In the genomic region with DNA sequence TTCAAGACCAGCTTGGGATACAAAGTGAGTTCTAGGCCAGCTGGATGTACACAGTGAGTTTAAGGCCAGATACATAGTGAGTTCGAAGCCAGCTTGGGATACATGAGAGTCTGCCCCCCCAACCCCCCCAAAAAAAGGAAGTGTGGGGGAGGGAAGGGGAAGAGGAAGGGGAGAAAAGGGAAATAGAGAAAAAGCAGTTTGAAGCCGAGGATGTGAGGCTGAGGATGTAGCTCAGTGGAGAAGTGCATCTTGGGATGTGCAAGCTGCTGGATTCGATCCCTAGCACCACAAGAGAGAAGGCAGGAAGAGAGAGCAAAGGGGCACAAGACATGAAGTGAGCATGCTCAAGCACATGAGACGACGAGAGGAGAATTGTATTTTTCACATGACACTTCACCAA, we compare ENCODE assay signal across 28 mouse cellular contexts. TPM values are rescaled to one million over a fixed set of nuclear protein-coding genes. Genes with fewer than 3 reads are reported as not detected.
DNase-seq lines count a peak whose midpoint lies in the region; ATAC-seq lines count a peak whose summit lies in the region.
"Had no signal": no experiment of that assay in that cellular context is flagged by ENCODE, and none has a peak within 500 bp of the region (broad histone marks: within the 10 kb centered on the region; RNA-seq: fewer than 3 reads in every experiment).

No protein-coding gene starts in this region.

- no peaks in the 10 kb centered on the region for H3K36me3 ChIP-seq in liver, embryonic 15.5 days (replicated peaks)
- no peaks in the 10 kb centered on the region for H3K36me3 ChIP-seq in macrophage (ENCODE audit: inconsistent target)
- no peaks in the 10 kb centered on the region for H3K36me3 ChIP-seq in hindbrain, embryonic 14.5 days (replicated peaks; ENCODE audit: control insufficient read depth, insufficient read depth)
- H3K36me3 ChIP-seq: forebrain, embryonic 12.5 days; G1E had no signal

- peak; percentile 91 for DNase-seq in heart, adult 11 months
- DNase-seq in heart, postnatal 10 days = no peak
- no peak for DNase-seq in liver
- no peak for DNase-seq in hindbrain, embryonic 14.5 days (ENCODE audit: low spot score)
- no peak for DNase-seq in ovary, postnatal 36 days (ENCODE audit: low spot score)
- DNase-seq: adrenal gland, adult 2 months; adrenal gland, postnatal 10 days; adrenal gland, postnatal 25 days; B cell, adult 2 months; cerebellum, adult 18-20 months; cerebellum, adult 8-10 months; cerebellum, adult 9-11 months; cerebellum, postnatal 14 days; cerebellum, postnatal 36 days; embryo, embryonic 11 days had no signal

- ATAC-seq in liver, embryonic 15.5 days (ENCODE audit: insufficient read depth) = no peak
- ATAC-seq in hindbrain, embryonic 14.5 days (ENCODE audit: low FRiP score) = no peak
- ATAC-seq: CD4-positive, CD25-positive, alpha-beta regulatory T cell, adult 4 months; forebrain, embryonic 14.5 days; forebrain, embryonic 16.5 days; Patski had no signal

- H3K4me1 ChIP-seq in liver, embryonic 15.5 days (replicated peaks) = peaks cover 11% of the 10 kb centered on the region; the same call in 1 of the 2 replicates
- H3K4me1 ChIP-seq in hindbrain, embryonic 14.5 days (replicated peaks; ENCODE audit: control insufficient read depth, insufficient read depth, low read length) = peaks cover 18% of the 10 kb centered on the region

- H3K79me2 ChIP-seq in macrophage (ENCODE audit: inconsistent target) = peaks cover 59% of the 10 kb centered on the region; the same call in 1 of the 2 replicates

- H3K9me3 ChIP-seq in liver, embryonic 15.5 days (replicated peaks) = no peaks in the 10 kb centered on the region
- no peaks in the 10 kb centered on the region for H3K9me3 ChIP-seq in hindbrain, embryonic 14.5 days (ENCODE audit: control insufficient read depth, low read length)
- H3K9me3 ChIP-seq: embryonic facial prominence, embryonic 13.5 days; embryonic facial prominence, embryonic 15.5 days; forebrain, embryonic 12.5 days; G1E had no signal

- no peaks in the 10 kb centered on the region for H3K27me3 ChIP-seq in liver, embryonic 15.5 days
- H3K27me3 ChIP-seq in hindbrain, embryonic 14.5 days (ENCODE audit: control insufficient read depth, insufficient read depth, low read length) = no peaks in the 10 kb centered on the region
- H3K27me3 ChIP-seq: CH12.LX; embryonic facial prominence, embryonic 13.5 days; embryonic facial prominence, embryonic 15.5 days; forebrain, embryonic 12.5 days; Patski had no signal

- H3K4me3 ChIP-seq in liver, embryonic 15.5 days (replicated peaks) = no peak overlapping the region
- H3K4me3 ChIP-seq in macrophage (ENCODE audit: inconsistent target) = no peak overlapping the region
- no peak overlapping the region for H3K4me3 ChIP-seq in hindbrain, embryonic 14.5 days (replicated peaks; ENCODE audit: low read length)
- H3K4me3 ChIP-seq: embryonic facial prominence, embryonic 13.5 days; embryonic facial prominence, embryonic 15.5 days; erythroblast, embryonic 14.5 days; forebrain, embryonic 10.5 days; forebrain, embryonic 12.5 days had no signal

- intact Hi-C loops in heart, postnatal 10 days (cut with DNase I) = no loop called here

- H3K9ac ChIP-seq in liver, embryonic 15.5 days = no peak overlapping the region
- H3K9ac ChIP-seq in hindbrain, embryonic 14.5 days = no peak overlapping the region
- H3K9ac ChIP-seq: embryonic facial prominence, embryonic 13.5 days; embryonic facial prominence, embryonic 15.5 days; forebrain, embryonic 12.5 days had no signal

- 0 out of 2 replicates have a peak overlapping the region, but pooled peaks have one; percentile 48 for H3K27ac ChIP-seq in liver, embryonic 15.5 days (replicated peaks)
- H3K27ac ChIP-seq in macrophage = peak overlapping the region; percentile 85
- no peak overlapping the region for H3K27ac ChIP-seq in hindbrain, embryonic 14.5 days
- H3K27ac ChIP-seq: embryonic facial prominence, embryonic 13.5 days; embryonic facial prominence, embryonic 15.5 days; forebrain, embryonic 10.5 days; forebrain, embryonic 12.5 days had no signal

- WGBS in liver, embryonic 15.5 days (ENCODE audit: insufficient replicate concordance) = 47% methylated on average over 5 of the region's 5 CpGs
- WGBS in macrophage (ENCODE audit: missing documents) = 51% methylated on average over 5 of the region's 5 CpGs
- 82% methylated on average over 5 of the region's 5 CpGs for WGBS in hindbrain, embryonic 14.5 days

- no peak overlapping the region for H3K4me2 ChIP-seq in liver, embryonic 15.5 days
- no peak overlapping the region for H3K4me2 ChIP-seq in hindbrain, embryonic 14.5 days (replicated peaks)
- H3K4me2 ChIP-seq: embryonic facial prominence, embryonic 13.5 days; embryonic facial prominence, embryonic 15.5 days; forebrain, embryonic 12.5 days had no signal

RNA-seq across cellular contexts. Expression of a gene that starts 23.7 kb away (rescaled TPM):
- 100 to 1,000 TPM in 1 of 2 experiments, 10 to 100 TPM in 1; 98.7 to 101 TPM for total RNA-seq in heart, postnatal 10 days (2021)
- 4.1 and 5.3 TPM in 2 replicates for polyA plus RNA-seq in liver, embryonic 15.5 days (2015; fragmentation: Nextera tagmentation; extraction: Ambion mirVana)
- 100 to 1,000 TPM in 3 of 26 experiments, 10 to 100 TPM in 23; 17.3 to 115 (median 54.7) TPM for total RNA-seq in macrophage (2018; cell fraction: chromatin; rRNA removed)
- total RNA-seq in macrophage (2018; cell fraction: cytosol; rRNA removed) = 10 to 100 TPM; 12.8 to 30.4 (median 19.6) TPM
- total RNA-seq in macrophage (2018; cell fraction: nucleus; rRNA removed) = 10 to 100 TPM; 13.3 to 57.2 (median 30.5) TPM
- 14.0 to 19.7 TPM (median 18.0 TPM) in 3 replicates for polyA plus RNA-seq in macrophage (2018)
- 14.3 and 15.0 TPM in 2 replicates for polyA plus RNA-seq in hindbrain, embryonic 14.5 days (2014; fragmentation: Nextera tagmentation; extraction: Ambion mirVana)
- total RNA-seq: CH12.LX had no signal
- polyA plus RNA-seq: G1E had no signal
